ENCODE assay signal across 8 mouse cellular contexts in genomic region chr5:48125770-48126423, GRCm38 (mm10).
DNase-seq lines count a peak whose midpoint lies in the region; ATAC-seq and TF ChIP-seq lines count a peak whose summit lies in the region.

No protein-coding gene starts in this region.

- no peaks in the 10 kb centered on the region for H3K36me3 ChIP-seq in heart, adult 2 months (ENCODE audit: control insufficient read depth, insufficient read depth, low read length)
- H3K36me3 ChIP-seq in heart, embryonic 10.5 days: no peaks in the 10 kb centered on the region
- H3K36me3 ChIP-seq in kidney, embryonic 15.5 days: no peaks in the 10 kb centered on the region
- H3K36me3 ChIP-seq in neural tube, embryonic 14.5 days (ENCODE audit: control insufficient read depth, insufficient read depth, low read length): no peaks in the 10 kb centered on the region

- no peaks in the 10 kb centered on the region for H3K9me3 ChIP-seq in heart, embryonic 10.5 days
- no peaks in the 10 kb centered on the region for H3K9me3 ChIP-seq in kidney, embryonic 15.5 days (replicated peaks)
- no peaks in the 10 kb centered on the region for H3K9me3 ChIP-seq in neural tube, embryonic 14.5 days (ENCODE audit: control insufficient read depth, low read length)

- H3K9ac ChIP-seq in heart, adult 2 months (ENCODE audit: low read depth, low read length): no peak overlapping the region
- no peak overlapping the region for H3K9ac ChIP-seq in kidney, embryonic 15.5 days
- H3K9ac ChIP-seq in neural tube, embryonic 14.5 days (replicated peaks; ENCODE audit: low read depth, low read length): no peak overlapping the region

- 59% methylated on average over 3 of the region's 3 CpGs for WGBS in heart, adult 2 months
- 71% methylated on average over 3 of the region's 3 CpGs for WGBS in heart, embryonic 10.5 days
- 78% methylated on average over 3 of the region's 3 CpGs for WGBS in kidney, embryonic 15.5 days
- 83% methylated on average over 3 of the region's 3 CpGs for WGBS in neural tube, embryonic 14.5 days

- DNase-seq in heart, adult 2 months: no peak
- no peak for DNase-seq in heart, embryonic 10.5 days (ENCODE audit: low spot score)
- DNase-seq in 3T3-L1 (ENCODE audit: low read depth, low spot score) (peak; percentile 83), ZHBTc4 (ENCODE audit: low read depth, low spot score) (peak; percentile 52)
- no peak for DNase-seq in gastrocnemius, postnatal 4 days (ENCODE audit: low spot score in 2 of 2)
- no peak for DNase-seq in left cerebral cortex, postnatal 10 days (ENCODE audit: extremely low spot score in 1 of 2, low spot score in 2 of 2)

- no peak overlapping the region for H3K27ac ChIP-seq in heart, adult 2 months
- H3K27ac ChIP-seq in heart, embryonic 10.5 days: no peak overlapping the region
- no peak overlapping the region for H3K27ac ChIP-seq in kidney, embryonic 15.5 days
- H3K27ac ChIP-seq in neural tube, embryonic 14.5 days (ENCODE audit: low read depth, low read length): no peak overlapping the region

- ATAC-seq in kidney, embryonic 15.5 days (replicated peaks; ENCODE audit: low FRiP score): 0 out of 2 replicates have a peak, but pooled peaks have one; percentile 33
- peak; percentile 34; the same call in 1 of the 2 replicates for ATAC-seq in neural tube, embryonic 14.5 days (ENCODE audit: low read depth)

- no peak overlapping the region for H3K4me3 ChIP-seq in heart, adult 2 months
- no peak overlapping the region for H3K4me3 ChIP-seq in heart, embryonic 10.5 days
- no peak overlapping the region for H3K4me3 ChIP-seq in kidney, embryonic 15.5 days (replicated peaks)
- no peak overlapping the region for H3K4me3 ChIP-seq in neural tube, embryonic 14.5 days (ENCODE audit: low read depth, low read length)

- no peaks in the 10 kb centered on the region for H3K4me1 ChIP-seq in heart, adult 2 months (ENCODE audit: control insufficient read depth, insufficient read depth, low read length)
- no peaks in the 10 kb centered on the region for H3K4me1 ChIP-seq in heart, embryonic 10.5 days
- H3K4me1 ChIP-seq in kidney, embryonic 15.5 days: no peaks in the 10 kb centered on the region
- no peaks in the 10 kb centered on the region for H3K4me1 ChIP-seq in neural tube, embryonic 14.5 days (ENCODE audit: control insufficient read depth, insufficient read depth, low read length)

- no peaks in the 10 kb centered on the region for H3K79me2 ChIP-seq in heart, adult 2 months (replicated peaks; ENCODE audit: control insufficient read depth, insufficient read depth, low read length)

- no peak overlapping the region for H3K4me2 ChIP-seq in kidney, embryonic 15.5 days
- H3K4me2 ChIP-seq in neural tube, embryonic 14.5 days (ENCODE audit: low read depth, low read length): no peak overlapping the region

- intact Hi-C loops in heart, adult 2 months (cut with DNase I): loop anchor here (1.0 to 5.0 kb wide), 2 partner anchors 111 to 220 kb away; no protein-coding TSS in a partner anchor
- intact Hi-C loops in left cerebral cortex, postnatal 10 days (cut with DNase I): loop anchor here (10.0 kb wide), 1 partner anchor 141 kb away; the partner anchor contains the start of gene Slit2

- TF ChIP-seq CTCF in heart, adult 2 months (IDR thresholded peaks at IDR 0.05): peak; percentile 72

- no peak for TF ChIP-seq EP300 in heart, adult 2 months (IDR thresholded peaks at IDR 0.05; ENCODE audit: insufficient read depth, low read depth, low read length)

- TF ChIP-seq POLR2A in heart, adult 2 months (IDR thresholded peaks at IDR 0.05; ENCODE audit: insufficient read depth, low read depth, low read length): no peak

- H3K27me3 ChIP-seq in heart, adult 2 months (ENCODE audit: control insufficient read depth, insufficient read depth, low read length): no peaks in the 10 kb centered on the region
- H3K27me3 ChIP-seq in heart, embryonic 10.5 days (ENCODE audit: insufficient read depth, poor library complexity, severe bottlenecking): no peaks in the 10 kb centered on the region
- no peaks in the 10 kb centered on the region for H3K27me3 ChIP-seq in kidney, embryonic 15.5 days
- no peaks in the 10 kb centered on the region for H3K27me3 ChIP-seq in neural tube, embryonic 14.5 days (ENCODE audit: control insufficient read depth, insufficient read depth, low read length)

Comparison
In these comparisons a context has a peak if more than half of its experiments do, and no peak if none do; other contexts are left out.
1. DNase-seq: peak in 3T3-L1 (single experiment) and ZHBTc4 (single experiment); none in heart, adult 2 months (0 of 2), heart, embryonic 10.5 days (single experiment), gastrocnemius, postnatal 4 days (0 of 2) and left cerebral cortex, postnatal 10 days (0 of 2).